Mouse (Mus musculus): Measurements from ENCODE around the gene Rfng. TPM values are rescaled to one million over a fixed set of nuclear protein-coding genes. Genes with fewer than 3 reads are reported as not detected.

The Rfng gene
- polyA plus RNA-seq, 1 experiment from 2014 or later = 32.6 TPM

DNA sequence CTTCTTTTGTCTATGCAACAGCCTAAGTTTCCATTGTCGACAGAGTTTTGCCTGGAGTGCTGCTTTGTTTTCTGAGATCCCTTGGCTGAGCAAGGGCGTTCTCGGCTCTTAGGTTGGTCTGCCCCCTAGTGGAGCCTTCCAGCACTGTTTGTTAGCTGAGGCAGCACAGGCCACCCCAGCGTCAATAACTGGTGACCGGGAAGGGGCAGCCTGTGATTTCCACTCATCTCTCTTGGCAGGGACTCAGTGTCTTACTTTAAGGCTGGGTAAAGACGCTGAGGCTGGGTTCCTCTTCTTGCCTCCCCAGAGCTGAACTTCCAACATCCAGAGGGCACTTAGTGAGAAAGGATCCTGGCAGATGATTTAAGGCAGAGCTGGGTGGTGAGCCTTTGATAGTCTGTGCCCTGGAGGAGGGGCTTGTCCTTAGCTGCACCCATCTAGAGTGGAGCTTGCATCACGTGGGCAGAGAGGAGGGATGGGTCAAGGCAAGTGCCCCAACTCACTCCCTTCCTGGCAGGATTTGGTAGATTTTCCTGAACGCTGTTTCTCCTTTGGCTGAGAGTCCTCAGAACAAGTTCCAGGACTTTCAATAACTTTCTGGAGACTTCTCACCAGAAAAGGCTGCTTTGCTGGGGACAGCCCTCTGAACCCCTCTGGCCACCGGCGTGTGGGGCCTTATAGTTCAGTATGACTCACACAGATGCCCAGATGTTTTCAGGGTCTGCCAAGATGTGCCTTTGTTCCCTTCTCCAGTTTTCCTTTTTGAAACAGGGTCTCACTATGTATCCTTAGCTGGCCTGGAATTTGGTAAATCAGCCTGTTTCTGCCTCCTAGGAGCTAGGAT is 16.3 kb upstream of the Rfng start:
- peak; percentile 72 for ATAC-seq (replicated peaks; ENCODE audit: low FRiP score, low read depth)
- Histone ChIP-seq H3K4me2 (ENCODE audit: low read length) (peak overlapping the region; percentile 18; the same call in 1 of the 2 replicates), H3K4me1 (replicated peaks; ENCODE audit: insufficient read depth, low read length) (no peaks in the 10 kb centered on the region; the same call in 1 of the 2 replicates), H3K27me3 (ENCODE audit: insufficient read depth, low read length) (no peaks in the 10 kb centered on the region), H3K27ac (peak overlapping the region; percentile 32), H3K9me3 (replicated peaks; ENCODE audit: low read length) (no peaks in the 10 kb centered on the region), H3K9ac (ENCODE audit: low read depth, low read length) (peak overlapping the region; percentile 23; the same call in 1 of the 2 replicates), H3K4me3 (replicated peaks; ENCODE audit: low read depth, low read length) (no peak overlapping the region), H3K36me3 (ENCODE audit: insufficient read depth, low read length) (no peaks in the 10 kb centered on the region)
- DNase-seq (ENCODE audit: low spot score) = peak; percentile 94
- WGBS = 7% methylated on average over 10 of the region's 10 CpGs
- TF ChIP-seq CTCF (IDR thresholded peaks at IDR 0.05; ENCODE audit: low read depth) = peak; percentile 95

DNA sequence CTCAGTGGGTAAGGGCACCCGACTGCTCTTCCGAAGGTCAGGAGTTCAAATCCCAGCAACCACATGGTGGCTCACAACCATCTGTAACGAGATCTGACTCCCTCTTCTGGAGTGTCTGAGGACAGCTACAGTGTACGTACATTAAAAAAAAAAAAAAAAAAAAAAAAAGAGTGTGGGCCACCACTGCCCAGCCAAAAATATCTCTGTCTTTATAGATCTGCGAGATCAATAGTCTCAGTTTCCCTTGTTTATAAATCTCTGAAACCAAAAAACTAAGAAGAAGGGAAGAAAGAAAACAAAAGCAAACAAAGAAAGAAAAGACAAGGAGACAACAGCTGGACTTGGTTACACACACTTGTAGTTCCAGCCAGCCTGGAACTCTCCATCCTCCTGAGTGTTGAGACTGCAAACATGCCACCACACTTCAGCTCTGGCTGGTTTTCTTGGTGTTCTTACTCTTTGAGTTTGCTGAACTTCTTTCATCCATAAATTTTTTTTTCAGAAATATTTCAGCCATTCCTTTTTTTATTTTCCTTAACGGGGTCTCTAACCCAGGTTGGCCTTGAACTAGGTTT is 15.4 kb upstream of the Rfng start:
- no peak overlapping the region for H3K4me3 ChIP-seq (replicated peaks; ENCODE audit: low read depth, low read length)
- no peak overlapping the region for H3K9ac ChIP-seq (ENCODE audit: low read depth, low read length)
- ATAC-seq (replicated peaks; ENCODE audit: low FRiP score, low read depth) (no peak), DNase-seq (ENCODE audit: low spot score) (no peak)
- H3K27ac ChIP-seq = peak overlapping the region; percentile 32
- no peaks in the 10 kb centered on the region for H3K36me3 ChIP-seq (ENCODE audit: insufficient read depth, low read length)
- TF ChIP-seq CTCF (IDR thresholded peaks at IDR 0.05; ENCODE audit: low read depth) = no peak
- no peaks in the 10 kb centered on the region for H3K9me3 ChIP-seq (replicated peaks; ENCODE audit: low read length)
- H3K4me2 ChIP-seq (ENCODE audit: low read length) = no peak overlapping the region
- H3K27me3 ChIP-seq (ENCODE audit: insufficient read depth, low read length) = no peaks in the 10 kb centered on the region
- H3K4me1 ChIP-seq (replicated peaks; ENCODE audit: insufficient read depth, low read length) = no peaks in the 10 kb centered on the region; the same call in 1 of the 2 replicates
- 75% methylated on average over 6 of the region's 6 CpGs for WGBS

DNA sequence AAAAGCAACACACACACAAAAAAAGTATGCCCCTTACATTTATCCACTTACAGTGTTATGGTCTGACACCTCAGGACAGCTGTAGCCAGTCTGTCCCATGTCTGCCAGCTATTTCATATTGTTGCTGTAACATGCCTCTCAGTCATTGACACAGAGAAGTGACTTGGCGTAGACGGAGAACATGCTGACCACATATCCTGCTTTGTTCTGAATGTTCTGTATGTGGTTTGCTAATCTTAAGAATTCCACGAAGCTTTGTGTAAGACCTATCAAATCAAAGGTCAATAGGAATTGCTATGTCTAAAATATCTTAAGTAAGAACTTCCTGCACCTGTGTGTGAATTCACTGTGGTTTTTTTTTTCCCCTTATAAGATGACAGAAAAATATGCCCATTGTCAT is 14.2 kb upstream of the Rfng start:
- Histone ChIP-seq H3K4me3 (replicated peaks; ENCODE audit: low read depth, low read length) (no peak overlapping the region), H3K9me3 (replicated peaks; ENCODE audit: low read length) (no peaks in the 10 kb centered on the region), H3K9ac (ENCODE audit: low read depth, low read length) (no peak overlapping the region), H3K4me1 (replicated peaks; ENCODE audit: insufficient read depth, low read length) (no peaks in the 10 kb centered on the region; the same call in 1 of the 2 replicates), H3K27ac (no peak overlapping the region), H3K27me3 (ENCODE audit: insufficient read depth, low read length) (no peaks in the 10 kb centered on the region), H3K4me2 (ENCODE audit: low read length) (no peak overlapping the region), H3K36me3 (ENCODE audit: insufficient read depth, low read length) (0 out of 2 replicates have a peak, but pooled peaks cover 2% of the 10 kb centered on the region)
- 86% methylated on average over 3 of the region's 3 CpGs for WGBS
- ATAC-seq (replicated peaks; ENCODE audit: low FRiP score, low read depth) (no peak), DNase-seq (ENCODE audit: low spot score) (no peak)
- TF ChIP-seq CTCF (IDR thresholded peaks at IDR 0.05; ENCODE audit: low read depth) = no peak

DNA sequence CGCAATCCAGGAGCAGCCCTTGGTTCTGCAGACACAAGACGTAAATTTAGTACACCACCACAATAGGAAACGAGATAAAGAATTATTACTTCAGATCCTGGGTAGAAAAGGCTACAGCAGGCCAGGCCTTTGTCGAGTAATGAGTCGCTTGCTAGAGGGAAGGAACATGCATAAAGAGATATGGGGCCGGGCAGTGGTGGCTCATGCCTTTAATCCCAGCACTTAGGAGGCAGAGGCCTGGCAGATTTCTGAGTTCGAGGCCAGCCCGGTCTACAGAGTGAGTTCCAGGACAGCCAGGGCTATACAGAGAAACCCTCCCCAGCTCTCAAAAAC is 12.6 kb upstream of the Rfng start:
- WGBS = 21% methylated on average over 8 of the region's 8 CpGs
- ATAC-seq (replicated peaks; ENCODE audit: low FRiP score, low read depth) (no peak), DNase-seq (ENCODE audit: low spot score) (no peak)
- peak overlapping the region; percentile 81 for H3K27ac ChIP-seq
- peaks cover 18% of the 10 kb centered on the region; the same call in 1 of the 2 replicates for H3K36me3 ChIP-seq (ENCODE audit: insufficient read depth, low read length)
- H3K4me3 ChIP-seq (replicated peaks; ENCODE audit: low read depth, low read length) = no peak overlapping the region
- no peaks in the 10 kb centered on the region for H3K27me3 ChIP-seq (ENCODE audit: insufficient read depth, low read length)
- TF ChIP-seq CTCF (IDR thresholded peaks at IDR 0.05; ENCODE audit: low read depth) = no peak
- peak overlapping the region; percentile 26; the same call in 1 of the 2 replicates for H3K4me2 ChIP-seq (ENCODE audit: low read length)
- no peaks in the 10 kb centered on the region; the same call in 1 of the 2 replicates for H3K4me1 ChIP-seq (replicated peaks; ENCODE audit: insufficient read depth, low read length)
- peak overlapping the region; percentile 97 for H3K9ac ChIP-seq (ENCODE audit: low read depth, low read length)
- H3K9me3 ChIP-seq (replicated peaks; ENCODE audit: low read length) = no peaks in the 10 kb centered on the region

DNA sequence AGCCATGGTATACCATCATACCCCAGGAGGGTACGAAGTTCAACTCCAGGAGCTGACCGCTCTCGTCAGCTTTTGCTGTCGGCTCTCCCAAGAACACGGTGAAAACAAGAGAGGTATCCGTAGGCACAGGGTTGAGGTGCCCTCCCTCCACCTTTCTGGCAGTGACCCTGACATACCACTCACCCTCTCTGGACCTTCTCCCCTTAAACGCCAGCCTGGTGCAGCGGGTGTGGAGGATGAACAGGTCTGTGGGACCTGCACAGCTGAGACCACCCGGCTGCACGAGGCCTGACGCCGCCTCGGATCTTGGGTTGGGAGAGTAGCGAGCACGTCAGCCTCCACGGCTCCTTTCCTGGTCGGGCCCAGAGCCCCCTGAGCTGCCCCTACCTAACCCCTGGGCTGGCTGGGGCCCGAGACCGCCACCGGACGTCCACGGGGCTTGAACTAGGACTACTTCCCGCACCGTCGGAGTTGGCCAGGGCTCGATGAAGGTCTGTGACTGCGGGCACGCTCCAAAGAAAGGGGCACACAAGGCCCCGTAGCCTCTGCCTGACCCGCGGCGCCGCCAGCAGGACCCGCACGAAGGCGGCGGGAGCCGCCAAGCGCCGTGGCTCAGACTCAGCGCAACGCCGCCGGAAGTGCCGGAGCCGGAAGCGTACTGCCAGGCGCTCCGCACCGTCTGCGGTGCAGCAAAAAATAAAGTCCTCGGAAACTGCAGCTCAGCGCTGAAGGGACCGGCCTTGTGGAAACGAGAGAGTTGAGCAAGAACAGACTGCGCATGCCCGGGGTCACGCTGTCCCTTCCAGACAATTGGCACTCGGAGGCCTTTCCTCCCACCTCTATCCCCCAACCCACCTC is 12.0 kb upstream of the Rfng start, which contains the start of gene Dus1l:
TSS of gene Dus1l (minus strand) at position 648 of the 858 bp plus-strand sequence.
- H3K4me2 ChIP-seq (ENCODE audit: low read length) = peak within 1 kb of the TSS; percentile 80
- H3K9ac ChIP-seq (ENCODE audit: low read depth, low read length) = peak within 1 kb of the TSS; percentile 97
- TF ChIP-seq CTCF (IDR thresholded peaks at IDR 0.05; ENCODE audit: low read depth) = peak; percentile 5; the same call in 1 of the 2 replicates
- 2% methylated on average over 59 of the region's 59 CpGs for WGBS
- peak within 1 kb of the TSS; percentile 96 for H3K4me3 ChIP-seq (replicated peaks; ENCODE audit: low read depth, low read length)
- ATAC-seq (replicated peaks; ENCODE audit: low FRiP score, low read depth) = peak; percentile 83
- H3K27me3 ChIP-seq (ENCODE audit: insufficient read depth, low read length) = no peaks in the 10 kb centered on the region
- no peaks in the 10 kb centered on the region; the same call in 1 of the 2 replicates for H3K4me1 ChIP-seq (replicated peaks; ENCODE audit: insufficient read depth, low read length)
- DNase-seq (ENCODE audit: low spot score) = peak; percentile 97
- H3K27ac ChIP-seq = peak within 1 kb of the TSS; percentile 81
- H3K9me3 ChIP-seq (replicated peaks; ENCODE audit: low read length) = no peaks in the 10 kb centered on the region
- H3K36me3 ChIP-seq (ENCODE audit: insufficient read depth, low read length) = peaks cover 23% of the 10 kb centered on the region

DNA sequence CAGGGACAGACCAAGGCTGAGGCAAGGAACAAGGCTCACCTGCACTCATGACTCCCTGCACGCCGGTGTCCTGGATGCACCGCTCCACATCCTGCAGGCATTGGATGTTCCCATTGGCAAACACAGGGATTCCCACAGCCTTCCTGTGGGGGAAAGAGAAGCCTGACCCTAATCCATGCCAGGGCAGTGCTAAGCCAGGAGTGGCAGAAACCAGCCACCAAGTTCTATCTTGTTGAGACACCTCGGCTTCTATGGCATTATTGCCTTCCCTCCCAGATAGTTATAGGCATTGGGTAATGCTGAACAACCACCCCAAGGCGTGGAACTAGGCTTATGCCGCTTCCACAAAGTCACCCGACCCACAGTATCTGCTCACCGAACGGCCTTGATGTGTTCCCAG is 8.6 kb upstream of the Rfng start:
- Histone ChIP-seq H3K9ac (ENCODE audit: low read depth, low read length) (no peak overlapping the region), H3K4me2 (ENCODE audit: low read length) (no peak overlapping the region), H3K4me3 (replicated peaks; ENCODE audit: low read depth, low read length) (no peak overlapping the region), H3K9me3 (replicated peaks; ENCODE audit: low read length) (no peaks in the 10 kb centered on the region), H3K27ac (no peak overlapping the region), H3K27me3 (ENCODE audit: insufficient read depth, low read length) (no peaks in the 10 kb centered on the region), H3K4me1 (replicated peaks; ENCODE audit: insufficient read depth, low read length) (no peaks in the 10 kb centered on the region; the same call in 1 of the 2 replicates), H3K36me3 (ENCODE audit: insufficient read depth, low read length) (peaks cover 47% of the 10 kb centered on the region)
- DNase-seq (ENCODE audit: low spot score) = no peak
- TF ChIP-seq CTCF (IDR thresholded peaks at IDR 0.05; ENCODE audit: low read depth) = no peak
- WGBS = 93% methylated on average over 9 of the region's 9 CpGs
- ATAC-seq (replicated peaks; ENCODE audit: low FRiP score, low read depth) = no peak

All from kidney, postnatal 0 days (tissue).